Mouse (Mus musculus): ENCODE data around the gene Jag1.

Jag1 gene

GRCm38 (mm10) chr2:137116025-137116674, at the start of gene Jag1:
Jag1 (minus strand) TSS chr2:137116644.
- no peak for DNase-seq (ENCODE audit: low spot score)

- no peak for DNase-seq (ENCODE audit: low spot score)
Measured at GRCm38 (mm10) chr2:137156018-137156417, 39.6 kb upstream of the Jag1 start.

- no peak for DNase-seq (ENCODE audit: low spot score)
Measured at GRCm38 (mm10) chr2:137153825-137154224, 37.4 kb upstream of the Jag1 start.

GRCm38 (mm10) chr2:137153172-137153667, 36.8 kb upstream of the Jag1 start:
- no peak for DNase-seq (ENCODE audit: low spot score)

- no peak for DNase-seq (ENCODE audit: low spot score)
Measured at GRCm38 (mm10) chr2:137150953-137151352, 34.5 kb upstream of the Jag1 start.

- no peak for DNase-seq (ENCODE audit: low spot score)
Measured at GRCm38 (mm10) chr2:137146938-137147666, 30.7 kb upstream of the Jag1 start.

GRCm38 (mm10) chr2:137138063-137138462, 21.6 kb upstream of the Jag1 start:
- no peak for DNase-seq (ENCODE audit: low spot score)

- no peak for DNase-seq (ENCODE audit: low spot score)
Measured at GRCm38 (mm10) chr2:137134035-137134434, 17.6 kb upstream of the Jag1 start.

GRCm38 (mm10) chr2:137124861-137125260, 8.4 kb upstream of the Jag1 start:
- no peak for DNase-seq (ENCODE audit: low spot score)

GRCm38 (mm10) chr2:137117321-137117690, 862 bp upstream of the Jag1 start:
- DNase-seq (ENCODE audit: low spot score), result no peak

- no peak for DNase-seq (ENCODE audit: low spot score)
Measured at GRCm38 (mm10) chr2:137116675-137117320, 354 bp upstream of the Jag1 start.

GRCm38 (mm10) chr2:137115241-137116024, 1.0 kb downstream of the Jag1 start:
- no peak for DNase-seq (ENCODE audit: low spot score)

GRCm38 (mm10) chr2:137114248-137115096, 2.0 kb downstream of the Jag1 start:
- peak; percentile 35 for DNase-seq (ENCODE audit: low spot score)

GRCm38 (mm10) chr2:137113288-137114061, 3.0 kb downstream of the Jag1 start:
- DNase-seq (ENCODE audit: low spot score), result no peak

GRCm38 (mm10) chr2:137110214-137110898, 6.1 kb downstream of the Jag1 start:
- DNase-seq (ENCODE audit: low spot score), result no peak

GRCm38 (mm10) chr2:137109321-137110213, 6.9 kb downstream of the Jag1 start:
- DNase-seq (ENCODE audit: low spot score), result no peak

- no peak for DNase-seq (ENCODE audit: low spot score)
Measured at GRCm38 (mm10) chr2:137107946-137108345, 8.5 kb downstream of the Jag1 start.

GRCm38 (mm10) chr2:137107203-137107602, 9.2 kb downstream of the Jag1 start:
- DNase-seq (ENCODE audit: low spot score), result no peak

GRCm38 (mm10) chr2:137101074-137101473, 15.4 kb downstream of the Jag1 start:
- no peak for DNase-seq (ENCODE audit: low spot score)

Measured in MN1 (cell line).